Mouse (Mus musculus) megakaryocyte, embryonic 14.5 days (primary cell): ENCODE measurements around the gene Gm4869.

Experiments
- FLI1 ChIP-seq: IDR thresholded peaks from 2 replicates; pipeline ENCODE4 v1.6.1; 2012; ENCODE audit warnings: low read length, inconsistent platforms, mixed read lengths
- GATA1 ChIP-seq: IDR thresholded peaks from 3 replicates; pipeline ENCODE4 v1.6.1; 2012; ENCODE audit warnings: mixed read lengths, low read length, inconsistent platforms, borderline replicate concordance

DNA sequence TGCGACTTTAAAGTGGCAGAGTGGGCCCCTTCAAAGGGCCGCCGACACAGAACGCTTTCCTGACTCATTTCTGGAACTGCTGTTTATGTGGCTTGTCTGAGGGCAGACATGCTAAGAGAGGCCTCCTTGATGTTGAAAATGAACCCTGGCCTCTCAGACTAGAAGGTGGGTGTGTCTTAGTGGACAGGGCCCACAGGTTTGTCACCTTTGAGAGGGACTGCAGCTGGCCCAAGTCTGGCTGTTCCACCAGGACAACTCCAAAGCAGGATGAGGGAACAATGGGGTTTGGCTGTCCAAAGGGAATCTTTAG lies 72.4 kb downstream of the Gm4869 start:
- TF ChIP-seq FLI1, result no peak
- no peak for TF ChIP-seq GATA1
